Mouse (Mus musculus): ENCODE measurements around the gene Znhit2.

- TF ChIP-seq POLR2A (IDR thresholded peaks at IDR 0.05; ENCODE audit: low read depth, low read length) (no peak), CTCF (conservative IDR thresholded peaks at IDR 0.05; ENCODE audit: insufficient read depth, insufficient read length, low read depth, low read length) (no peak)
Observed at GRCm38 (mm10) chr19:6097847-6098246, 36.9 kb downstream of the Znhit2 start.
